Mouse (Mus musculus): Measurements from ENCODE around the gene Magea4.

Gene Magea4

GRCm38 (mm10) chrX:72221717-72222116 lies at the start of gene Magea4:
Gene Magea4 (plus strand): TSS chrX:72222017.
- no peak for DNase-seq

GRCm38 (mm10) chrX:72202944-72203554 lies 18.8 kb upstream of the Magea4 start:
- DNase-seq = no peak

- no peak for DNase-seq
These were observed 48.8 kb downstream of the Magea4 start for GRCm38 (mm10) chrX:72270637-72271036.
